Mouse (Mus musculus) kidney, adult 2 months (tissue): ENCODE measurements at regions not wholly inside any gene's neighbourhood (a gene's known extent, or its start where the extent isn't known, plus 50 kb on each side); places are given as distances from the start of the nearest gene placed in this dataset.

Experiments
- CTCF ChIP-seq: fragments of 200-500 bp; conservative IDR thresholded peaks from 2 replicates; pipeline ENCODE4 v1.5.1; 2011; ENCODE audit warnings: low read depth, mild to moderate bottlenecking, control low read depth, low read length, moderate library complexity, mixed read lengths; ENCODE audit not compliant: insufficient read depth, insufficient read length
- POLR2A ChIP-seq: fragments of 200-500 bp; IDR thresholded peaks from one replicate; pipeline ENCODE4 v1.6.1; 2011; ENCODE audit warnings: low read depth, low read length, control low read depth

DNA sequence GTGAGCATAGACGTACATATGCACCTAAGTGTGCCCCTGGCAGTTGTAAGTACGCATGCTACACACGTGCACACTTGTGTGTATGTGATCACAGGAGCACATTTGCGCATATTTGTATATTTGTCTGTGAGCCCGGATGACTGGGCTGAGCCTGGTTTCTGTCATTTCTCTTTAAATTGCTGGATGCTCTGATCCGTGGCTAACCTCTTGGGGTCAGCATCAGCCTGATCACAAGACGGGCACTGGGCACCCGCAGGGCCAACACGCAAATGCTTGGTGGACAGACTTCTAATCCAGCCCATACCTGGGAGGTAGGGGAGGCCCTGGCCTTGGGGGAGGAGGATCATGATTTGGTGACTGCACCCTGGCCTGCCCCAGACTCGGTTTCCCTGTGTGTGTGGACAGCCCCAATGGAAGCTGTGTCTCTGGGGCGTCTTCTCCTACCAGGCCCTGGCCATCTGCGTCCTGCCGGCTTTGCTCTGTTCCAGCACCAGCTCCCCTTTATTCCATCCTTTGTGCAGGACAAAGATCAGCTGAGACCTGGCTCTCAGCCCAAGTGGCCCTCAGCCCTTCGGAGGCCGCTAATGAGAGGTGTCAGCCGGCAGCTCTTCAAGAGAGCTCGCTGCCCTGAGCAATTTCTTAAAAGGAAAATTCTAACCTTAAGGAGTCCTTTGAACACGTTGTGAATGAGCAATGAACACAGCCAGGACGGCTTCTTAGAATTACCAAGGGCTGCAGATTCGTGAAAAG is 155.0 kb upstream of the A530016L24Rik start:
- TF ChIP-seq CTCF, result no peak
- TF ChIP-seq POLR2A, result no peak
